Mouse (Mus musculus) kidney, adult 2 months (tissue): ENCODE results near the gene Sugp2.

Experiments
- CTCF ChIP-seq: fragments of 200-500 bp; conservative IDR thresholded peaks from 2 replicates; pipeline ENCODE4 v1.5.1; 2011; ENCODE audit warnings: low read depth, mild to moderate bottlenecking, control low read depth, low read length, moderate library complexity, mixed read lengths; ENCODE audit not compliant: insufficient read depth, insufficient read length
- POLR2A ChIP-seq: fragments of 200-500 bp; IDR thresholded peaks from one replicate; pipeline ENCODE4 v1.6.1; 2011; ENCODE audit warnings: low read depth, low read length, control low read depth

- TF ChIP-seq CTCF (no peak), POLR2A (no peak)
Observed at GRCm38 (mm10) chr8:70220911-70221310, 13.1 kb upstream of the Sugp2 start.
